ENCODE assay signal across 10 mouse cellular contexts in the genomic region with DNA sequence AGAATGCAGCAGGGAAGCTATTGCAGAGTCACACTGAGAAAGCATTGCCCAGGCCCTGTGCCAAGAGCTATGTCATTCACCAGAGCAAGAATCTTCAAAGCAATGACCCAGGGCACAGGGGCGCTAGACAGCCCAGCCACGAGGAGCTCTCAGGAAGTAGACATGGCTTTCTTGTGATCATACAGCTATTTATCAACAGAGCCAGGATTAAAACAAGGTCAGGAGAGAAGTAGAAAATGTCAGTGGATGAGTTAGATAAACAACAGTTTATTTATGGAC. TPM values are rescaled to one million over a fixed set of nuclear protein-coding genes. Genes with fewer than 3 reads are reported as not detected.
A peak's percentile ranks its signal among the peaks of the same experiment; 100 is the strongest.
DNase-seq lines count a peak whose midpoint lies in the region; ATAC-seq lines count a peak whose summit lies in the region.
"Had no signal": no experiment of that assay in that cellular context is flagged by ENCODE, and none has a peak within 500 bp of the region (broad histone marks: within the 10 kb centered on the region; RNA-seq: fewer than 3 reads in every experiment).

No protein-coding gene starts in this region.

- no peak overlapping the region for H3K4me2 ChIP-seq in midbrain, embryonic 16.5 days (ENCODE audit: low read length)
- H3K4me2 ChIP-seq in heart, embryonic 12.5 days: peak overlapping the region; percentile 4; the same call in 1 of the 2 replicates
- no peak overlapping the region for H3K4me2 ChIP-seq in lung, embryonic 16.5 days (ENCODE audit: low read depth, low read length)

- no peaks in the 10 kb centered on the region for H3K9me3 ChIP-seq in midbrain, embryonic 10.5 days (replicated peaks)
- H3K9me3 ChIP-seq in midbrain, embryonic 16.5 days (replicated peaks; ENCODE audit: control insufficient read depth, low read length, poor library complexity, severe bottlenecking): no peaks in the 10 kb centered on the region
- no peaks in the 10 kb centered on the region for H3K9me3 ChIP-seq in heart, embryonic 12.5 days (replicated peaks)
- no peaks in the 10 kb centered on the region for H3K9me3 ChIP-seq in lung, embryonic 16.5 days (ENCODE audit: control insufficient read depth, low read length)

- WGBS in midbrain, embryonic 10.5 days: 52% methylated on average over 2 of the region's 2 CpGs
- WGBS in midbrain, embryonic 16.5 days: 19% methylated on average over 2 of the region's 2 CpGs
- 6% methylated on average over 2 of the region's 2 CpGs for WGBS in heart, embryonic 12.5 days
- 13% methylated on average over 2 of the region's 2 CpGs for WGBS in lung, embryonic 16.5 days

- DNase-seq in midbrain, embryonic 10.5 days (ENCODE audit: low spot score): no peak
- peak; percentile 60 to 74 for DNase-seq in adrenal gland, postnatal 4 days (ENCODE audit: low spot score in 2 of 2)
- no peak for DNase-seq in layer of hippocampus, postnatal 36 days

- H3K9ac ChIP-seq in midbrain, embryonic 16.5 days (ENCODE audit: low read depth, low read length): no peak overlapping the region
- H3K9ac ChIP-seq in heart, embryonic 12.5 days: 0 out of 2 replicates have a peak overlapping the region, but pooled peaks have one; percentile 32
- no peak overlapping the region for H3K9ac ChIP-seq in lung, embryonic 16.5 days (ENCODE audit: low read length)

- H3K36me3 ChIP-seq in midbrain, embryonic 10.5 days: no peaks in the 10 kb centered on the region
- H3K36me3 ChIP-seq in midbrain, embryonic 16.5 days (ENCODE audit: control insufficient read depth, insufficient read depth, low read length): no peaks in the 10 kb centered on the region
- H3K36me3 ChIP-seq in heart, embryonic 12.5 days: no peaks in the 10 kb centered on the region
- no peaks in the 10 kb centered on the region for H3K36me3 ChIP-seq in lung, embryonic 16.5 days (ENCODE audit: control insufficient read depth, insufficient read depth, low read length)

- no peak overlapping the region for H3K4me3 ChIP-seq in midbrain, embryonic 10.5 days
- no peak overlapping the region for H3K4me3 ChIP-seq in midbrain, embryonic 16.5 days (ENCODE audit: low read depth, low read length)
- H3K4me3 ChIP-seq in heart, embryonic 12.5 days: no peak overlapping the region
- no peak overlapping the region for H3K4me3 ChIP-seq in lung, embryonic 16.5 days (ENCODE audit: low read length)

- no peaks in the 10 kb centered on the region for H3K27me3 ChIP-seq in midbrain, embryonic 10.5 days (ENCODE audit: low read depth, poor library complexity, severe bottlenecking)
- H3K27me3 ChIP-seq in midbrain, embryonic 16.5 days (ENCODE audit: control insufficient read depth, insufficient read depth, low read depth, low read length): no peaks in the 10 kb centered on the region
- H3K27me3 ChIP-seq in heart, embryonic 12.5 days (replicated peaks): no peaks in the 10 kb centered on the region
- H3K27me3 ChIP-seq in lung, embryonic 16.5 days (ENCODE audit: control insufficient read depth, insufficient read depth, low read depth, low read length): no peaks in the 10 kb centered on the region

- H3K27ac ChIP-seq in midbrain, embryonic 10.5 days (replicated peaks): peak overlapping the region; percentile 80
- H3K27ac ChIP-seq in midbrain, embryonic 16.5 days (ENCODE audit: low read length): no peak overlapping the region
- H3K27ac ChIP-seq in heart, embryonic 12.5 days (ENCODE audit: poor library complexity, severe bottlenecking): peak overlapping the region; percentile 72
- H3K27ac ChIP-seq in lung, embryonic 16.5 days (ENCODE audit: low read length): peak overlapping the region; percentile 5; the same call in 1 of the 2 replicates

- ATAC-seq in midbrain, embryonic 16.5 days: no peak
- ATAC-seq in heart, embryonic 12.5 days (ENCODE audit: insufficient number of reproducible peaks, low FRiP score): no peak; the same call in 1 of the 2 replicates
- no peak for ATAC-seq in lung, embryonic 16.5 days (ENCODE audit: low read depth)
- no peak for ATAC-seq in CD4-positive, CD25-positive, alpha-beta regulatory T cell, adult 4 months
- no peak for ATAC-seq in monocyte, adult 5-6 weeks (replicated peaks; ENCODE audit: insufficient number of reproducible peaks, low FRiP score, low TSS enrichment, poor library complexity, severe bottlenecking)

- peaks cover 56% of the 10 kb centered on the region for H3K4me1 ChIP-seq in midbrain, embryonic 10.5 days
- peaks cover 17% of the 10 kb centered on the region for H3K4me1 ChIP-seq in midbrain, embryonic 16.5 days (ENCODE audit: control insufficient read depth, insufficient read depth, low read length)
- peaks cover 58% of the 10 kb centered on the region for H3K4me1 ChIP-seq in heart, embryonic 12.5 days (replicated peaks)
- H3K4me1 ChIP-seq in lung, embryonic 16.5 days (replicated peaks; ENCODE audit: control insufficient read depth, insufficient read depth, low read length): peaks cover 21% of the 10 kb centered on the region

RNA-seq across cellular contexts. Expression of gene Lrrc74a, which starts 56.6 kb away (rescaled TPM):
- not detected in 2 replicates for polyA plus RNA-seq in midbrain, embryonic 10.5 days (2016; fragmentation: Nextera tagmentation; extraction: Ambion mirVana)
- polyA plus RNA-seq in midbrain, embryonic 16.5 days (2015; fragmentation: Nextera tagmentation; extraction: Ambion mirVana): not detected in 2 replicates
- total RNA-seq in adrenal gland, postnatal 4 days (2021): not detected
- polyA plus RNA-seq in heart, embryonic 12.5 days (2016; fragmentation: Nextera tagmentation; extraction: Ambion mirVana): not detected in 2 replicates
- polyA plus RNA-seq in lung, embryonic 16.5 days (2015; fragmentation: Nextera tagmentation; extraction: Ambion mirVana): not detected in 2 replicates
- polyA plus RNA-seq in CD4-positive, CD25-positive, alpha-beta regulatory T cell, adult 4 months (2017; shearing (Covaris generic)): not detected
- not detected for total RNA-seq in layer of hippocampus, postnatal 36 days (2021)
- not detected in 3 replicates for total RNA-seq in monocyte, adult 5-6 weeks (2017)
- polyA plus RNA-seq: large intestine, adult 2 months; neural tube, embryonic 14.5 days had no signal

Comparison
In these comparisons a context has a peak if more than half of its experiments do, and no peak if none do; other contexts are left out.
1. DNase-seq: peak in adrenal gland, postnatal 4 days (2 of 2); none in midbrain, embryonic 10.5 days (single experiment) and layer of hippocampus, postnatal 36 days (0 of 2).